Mouse (Mus musculus): Measurements from ENCODE around the gene Sys1. TPM values are rescaled to one million over a fixed set of nuclear protein-coding genes. Genes with fewer than 3 reads are reported as not detected.

Sys1 gene
- total RNA-seq, 4 experiments from 2014 or later, result 25.2 to 28.5 (median 25.8) TPM

Other genes with a start within 250 kb of the Sys1 start
- not detected for gene Wfdc15b, start 235.3 kb upstream of the Sys1 start, total RNA-seq (2022)
- not detected for gene Svs2, start 218.5 kb upstream of the Sys1 start, total RNA-seq (2022)
- not detected for gene Svs3b, start 200.3 kb upstream of the Sys1 start, total RNA-seq (2022)
- gene Svs4, start 178.5 kb upstream of the Sys1 start, total RNA-seq (2022), result not detected
- not detected for gene Svs3a, start 167.7 kb upstream of the Sys1 start, total RNA-seq (2022)
- not detected for gene Svs6, start 140.2 kb upstream of the Sys1 start, total RNA-seq (2022)
- gene Svs5, start 124.2 kb upstream of the Sys1 start, total RNA-seq (2022), result not detected
- gene Slpi, start 67.9 kb upstream of the Sys1 start, total RNA-seq (2022), result 100 to 1,000 TPM in 1 of 4 experiments, 1 to 10 TPM in 3; 1.1 to 110 (median 2.3) TPM
- gene Rbpjl, start 53.8 kb upstream of the Sys1 start, total RNA-seq (2022), result not detected
- gene Matn4, start 51.8 kb upstream of the Sys1 start, total RNA-seq (2022), result under 1 TPM; 0.25 to 0.50 (median 0.29) TPM
- gene Sdc4, start 13.1 kb upstream of the Sys1 start, total RNA-seq (2022), result 10 to 100 TPM; 14.9 to 23.0 (median 20.7) TPM
- gene Gm20458, start 4.0 kb downstream of the Sys1 start, total RNA-seq (2022), result 1 to 10 TPM; 3.6 to 6.7 (median 5.5) TPM
- gene Trp53tg5, start 16.8 kb downstream of the Sys1 start, total RNA-seq (2022), result not detected
- 10 to 100 TPM; 11.3 to 15.0 (median 12.6) TPM for gene Dbndd2, start 29.1 kb downstream of the Sys1 start, total RNA-seq (2022)
- gene Pigt, start 40.6 kb downstream of the Sys1 start, total RNA-seq (2022), result 10 to 100 TPM; 32.0 to 34.8 (median 33.9) TPM
- 1 to 10 TPM in 3 of 4 experiments, under 1 TPM in 1; 0.73 to 3.1 (median 2.1) TPM for gene Wfdc2, start 105.4 kb downstream of the Sys1 start, total RNA-seq (2022)
- gene Spint3, start 116.5 kb downstream of the Sys1 start, total RNA-seq (2022), result not detected
- gene Wfdc6a, start 128.5 kb downstream of the Sys1 start, total RNA-seq (2022), result under 1 TPM in 1 of 4 experiments, not detected in 3; 0.49 TPM
- gene Eppin, start 136.6 kb downstream of the Sys1 start, total RNA-seq (2022), result not detected
- gene Wfdc6b, start 156.6 kb downstream of the Sys1 start, total RNA-seq (2022), result not detected
- not detected for gene Wfdc8, start 156.7 kb downstream of the Sys1 start, total RNA-seq (2022)
- gene Wfdc16, start 181.8 kb downstream of the Sys1 start, total RNA-seq (2022), result not detected
- gene Wfdc10, start 199.1 kb downstream of the Sys1 start, total RNA-seq (2022), result not detected
- not detected for gene Wfdc9, start 199.6 kb downstream of the Sys1 start, total RNA-seq (2022)
- not detected for gene Wfdc11, start 217.1 kb downstream of the Sys1 start, total RNA-seq (2022)
- gene Wfdc13, start 228.1 kb downstream of the Sys1 start, total RNA-seq (2022), result under 1 TPM in 1 of 4 experiments, not detected in 3; 0.24 TPM
- not detected for gene Spint4, start 241.5 kb downstream of the Sys1 start, total RNA-seq (2022)